Comparison of ENCODE assay signal across 7 mouse cellular contexts in the genomic region with DNA sequence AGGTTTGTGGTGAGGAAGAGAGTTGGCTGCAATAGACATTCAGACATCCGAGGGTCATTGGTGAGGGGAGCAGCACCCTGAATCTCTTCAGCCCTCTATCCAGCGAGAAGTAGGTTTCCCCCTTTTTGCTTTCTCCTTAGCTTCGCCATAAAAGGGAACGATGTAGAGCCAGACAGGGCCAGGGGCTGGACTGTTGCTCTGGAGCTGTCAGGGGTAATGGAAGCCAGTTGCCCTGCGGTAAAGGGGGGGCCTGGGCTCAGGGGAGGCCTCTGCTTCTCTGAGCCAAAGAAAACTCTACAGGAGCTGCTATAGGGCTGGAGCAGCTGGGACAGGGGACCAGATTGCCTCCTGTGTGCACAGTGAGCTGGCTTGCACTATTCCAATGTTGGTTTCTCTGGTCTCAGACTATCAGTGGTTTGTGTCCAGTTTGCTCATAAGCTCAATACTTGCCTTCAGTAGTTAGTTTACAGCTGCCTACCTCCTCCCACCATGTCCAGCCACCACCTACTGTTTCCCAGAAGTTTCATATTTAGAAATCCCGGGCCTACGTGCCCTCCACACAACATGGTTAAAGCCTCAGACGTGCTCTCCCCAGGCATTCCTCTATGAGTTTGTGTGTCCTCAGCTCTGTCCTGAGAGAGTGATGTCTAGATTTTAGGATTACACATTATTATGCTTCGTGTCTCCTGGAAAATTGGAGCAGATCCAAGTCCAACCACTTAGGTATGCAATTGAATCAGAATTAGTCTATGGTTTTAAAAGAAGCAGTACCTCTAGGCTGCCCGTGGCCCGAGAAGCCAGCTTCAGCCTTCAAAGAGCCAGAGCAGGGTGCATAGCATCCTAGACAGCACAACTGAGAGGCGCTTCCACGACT. TPM values are rescaled to one million over a fixed set of nuclear protein-coding genes. Genes with fewer than 3 reads are reported as not detected.
A peak's percentile ranks its signal among the peaks of the same experiment; 100 is the strongest.
DNase-seq lines count a peak whose midpoint lies in the region; ATAC-seq and TF ChIP-seq lines count a peak whose summit lies in the region.

No protein-coding gene starts in this region.

- no peak for ATAC-seq in forebrain, postnatal 0 days
- ATAC-seq in intestine, postnatal 0 days = no peak
- ATAC-seq in midbrain, embryonic 11.5 days (ENCODE audit: low FRiP score) = no peak
- no peak for ATAC-seq in CD4-positive, CD25-positive, alpha-beta regulatory T cell, adult 4 months

- in situ Hi-C loops in ES-E14 (cut with MboI; ENCODE audit: low sequenced_read_pairs in 2 of 2, unreplicated experiment in 2 of 2) = no loop called here

- no peak overlapping the region for H3K27ac ChIP-seq in ES-E14 (ENCODE audit: insufficient read depth, low read depth, low read length, poor library complexity, severe bottlenecking)
- no peak overlapping the region for H3K27ac ChIP-seq in forebrain, postnatal 0 days (ENCODE audit: low read depth, low read length)
- H3K27ac ChIP-seq in intestine, postnatal 0 days (ENCODE audit: low read depth, low read length) = peak overlapping the region; percentile 95
- no peak overlapping the region for H3K27ac ChIP-seq in midbrain, embryonic 11.5 days (ENCODE audit: low read depth, low read length)

- TF ChIP-seq CTCF in forebrain, postnatal 0 days (IDR thresholded peaks at IDR 0.05; ENCODE audit: low read depth) = no peak
- TF ChIP-seq CTCF in intestine, postnatal 0 days (IDR thresholded peaks at IDR 0.05; ENCODE audit: low read depth) = no peak

- no peaks in the 10 kb centered on the region for H3K9me3 ChIP-seq in ES-E14 (ENCODE audit: control insufficient read depth, insufficient read depth, low read depth, low read length)
- no peaks in the 10 kb centered on the region for H3K9me3 ChIP-seq in forebrain, postnatal 0 days (ENCODE audit: low read length)
- no peaks in the 10 kb centered on the region for H3K9me3 ChIP-seq in intestine, postnatal 0 days (ENCODE audit: control insufficient read depth)
- H3K9me3 ChIP-seq in midbrain, embryonic 11.5 days (ENCODE audit: control insufficient read depth, low read length) = no peaks in the 10 kb centered on the region

- H3K36me3 ChIP-seq in ES-E14 (ENCODE audit: control insufficient read depth, insufficient read depth, low read length, poor library complexity, severe bottlenecking) = peaks cover 17% of the 10 kb centered on the region
- H3K36me3 ChIP-seq in forebrain, postnatal 0 days (ENCODE audit: insufficient read depth) = peaks cover 26% of the 10 kb centered on the region
- peaks cover 23% of the 10 kb centered on the region for H3K36me3 ChIP-seq in intestine, postnatal 0 days (ENCODE audit: control insufficient read depth, insufficient read depth)
- no peaks in the 10 kb centered on the region for H3K36me3 ChIP-seq in midbrain, embryonic 11.5 days (ENCODE audit: control insufficient read depth, insufficient read depth, low read length)

- H3K9ac ChIP-seq in ES-E14 (ENCODE audit: insufficient read depth, low read depth, low read length, poor library complexity, severe bottlenecking) = peak overlapping the region; percentile 61; the same call in 1 of the 2 replicates
- peak overlapping the region; percentile 84 for H3K9ac ChIP-seq in forebrain, postnatal 0 days
- H3K9ac ChIP-seq in intestine, postnatal 0 days (ENCODE audit: low read depth, low read length) = peak overlapping the region; percentile 69; the same call in 1 of the 2 replicates
- H3K9ac ChIP-seq in midbrain, embryonic 11.5 days (ENCODE audit: low read length) = peak overlapping the region; percentile 82; the same call in 1 of the 2 replicates

- peaks cover 7 to 18% of the 10 kb centered on the region in 2 experiments; a peak in 3 of 4 replicates for H3K4me1 ChIP-seq in ES-E14 (ENCODE audit: control insufficient read depth in 2 of 2, insufficient read depth in 2 of 2, low read length in 2 of 2, poor library complexity in 1 of 2)
- peaks cover 10% of the 10 kb centered on the region for H3K4me1 ChIP-seq in forebrain, postnatal 0 days (ENCODE audit: insufficient read depth)
- peaks cover 24% of the 10 kb centered on the region for H3K4me1 ChIP-seq in intestine, postnatal 0 days (replicated peaks; ENCODE audit: control insufficient read depth, insufficient read depth, low read length)
- H3K4me1 ChIP-seq in midbrain, embryonic 11.5 days (ENCODE audit: control insufficient read depth, insufficient read depth, low read length) = peaks cover 21% of the 10 kb centered on the region

- WGBS in forebrain, postnatal 0 days = 49% methylated on average over 13 of the region's 13 CpGs
- WGBS in intestine, postnatal 0 days = 25% methylated on average over 13 of the region's 13 CpGs
- 52% methylated on average over 13 of the region's 13 CpGs for WGBS in midbrain, embryonic 11.5 days

- no peaks in the 10 kb centered on the region for H3K27me3 ChIP-seq in forebrain, postnatal 0 days (ENCODE audit: insufficient read depth, low read length)
- H3K27me3 ChIP-seq in intestine, postnatal 0 days (replicated peaks; ENCODE audit: control insufficient read depth, insufficient read depth, low read length) = no peaks in the 10 kb centered on the region
- H3K27me3 ChIP-seq in midbrain, embryonic 11.5 days (ENCODE audit: control insufficient read depth, insufficient read depth, low read length) = no peaks in the 10 kb centered on the region

- peak overlapping the region; percentile 62 to 71; a peak in 3 of 4 replicates for H3K4me3 ChIP-seq in ES-E14 (ENCODE audit: insufficient read depth in 1 of 2, low read depth in 1 of 2, low read length in 2 of 2, poor library complexity in 1 of 2, severe bottlenecking in 1 of 2)
- H3K4me3 ChIP-seq in forebrain, postnatal 0 days (ENCODE audit: low read depth, low read length) = peak overlapping the region; percentile 69
- peak overlapping the region; percentile 75 for H3K4me3 ChIP-seq in intestine, postnatal 0 days (ENCODE audit: low read depth, low read length)
- H3K4me3 ChIP-seq in midbrain, embryonic 11.5 days (ENCODE audit: low read depth, low read length) = no peak overlapping the region; the same call in 1 of the 2 replicates

- peak overlapping the region; percentile 96 for H3K4me2 ChIP-seq in forebrain, postnatal 0 days (ENCODE audit: low read depth)
- peak overlapping the region; percentile 90 for H3K4me2 ChIP-seq in intestine, postnatal 0 days (replicated peaks; ENCODE audit: low read depth)
- peak overlapping the region; percentile 97; the same call in 1 of the 2 replicates for H3K4me2 ChIP-seq in midbrain, embryonic 11.5 days

- peak; percentile 75 for DNase-seq in 3T3-L1 (ENCODE audit: low read depth, low spot score)
- no peak for DNase-seq in ES-E14 (ENCODE audit: low read depth, low spot score)
- no peak for DNase-seq in forebrain, postnatal 0 days
- no peak for DNase-seq in midbrain, embryonic 11.5 days (ENCODE audit: low spot score, missing footprints)
- DNase-seq in layer of hippocampus, adult 11-12 months (ENCODE audit: low spot score) = no peak

TF ChIP-seq in ES-E14, 5 proteins besides CTCF, POLR2A, EP300 and RAD21 (continues in another document):
- no peak for TF ChIP-seq CHD2 (IDR thresholded peaks at IDR 0.05; ENCODE audit: low read depth, low read length)
- TF ChIP-seq HCFC1 (IDR thresholded peaks at IDR 0.05; ENCODE audit: borderline replicate concordance, insufficient read depth, low read length) = no peak
- no peak for TF ChIP-seq MAFK (IDR thresholded peaks at IDR 0.05; ENCODE audit: insufficient read depth, low read depth, low read length)
- no peak for TF ChIP-seq ZNF384 (IDR thresholded peaks at IDR 0.05; ENCODE audit: low read depth, low read length)

RNA-seq across cellular contexts. Expression of a gene that starts 1.1 kb away (rescaled TPM):
- total RNA-seq in ES-E14 (2012; rRNA removed) = 203 and 229 TPM in 2 replicates
- total RNA-seq in forebrain, postnatal 0 days (2014; rRNA removed) = 116 and 130 TPM in 2 replicates
- polyA plus RNA-seq in forebrain, postnatal 0 days (2015; fragmentation: Nextera tagmentation; extraction: Ambion mirVana) = 190 and 236 TPM in 2 replicates
- 458 and 495 TPM in 2 replicates for polyA plus RNA-seq in intestine, postnatal 0 days (2015; fragmentation: Nextera tagmentation; extraction: Ambion mirVana)
- polyA plus RNA-seq in midbrain, embryonic 11.5 days (2014; fragmentation: Nextera tagmentation; extraction: Ambion mirVana) = 340 and 376 TPM in 2 replicates
- 100 to 1,000 TPM; 200 to 285 TPM for polyA plus RNA-seq in CD4-positive, CD25-positive, alpha-beta regulatory T cell, adult 4 months (2017; shearing (Covaris generic))

RNA-seq across cellular contexts. Expression of a gene that starts 4.5 kb away (rescaled TPM):
- total RNA-seq in ES-E14 (2012; rRNA removed) = 14.3 and 16.6 TPM in 2 replicates
- 10.0 and 11.3 TPM in 2 replicates for total RNA-seq in forebrain, postnatal 0 days (2014; rRNA removed)
- 9.6 and 10.0 TPM in 2 replicates for polyA plus RNA-seq in forebrain, postnatal 0 days (2015; fragmentation: Nextera tagmentation; extraction: Ambion mirVana)
- 63.2 and 63.7 TPM in 2 replicates for polyA plus RNA-seq in intestine, postnatal 0 days (2015; fragmentation: Nextera tagmentation; extraction: Ambion mirVana)
- polyA plus RNA-seq in midbrain, embryonic 11.5 days (2014; fragmentation: Nextera tagmentation; extraction: Ambion mirVana) = 28.1 and 30.3 TPM in 2 replicates
- under 1 TPM; 0.32 to 0.90 TPM for polyA plus RNA-seq in CD4-positive, CD25-positive, alpha-beta regulatory T cell, adult 4 months (2017; shearing (Covaris generic))

RNA-seq across cellular contexts. Expression of a gene that starts 12.6 kb away (rescaled TPM):
- 14.9 and 21.2 TPM in 2 replicates for total RNA-seq in ES-E14 (2012; rRNA removed)
- 4.5 and 5.3 TPM in 2 replicates for total RNA-seq in forebrain, postnatal 0 days (2014; rRNA removed)
- 11.7 and 13.2 TPM in 2 replicates for polyA plus RNA-seq in forebrain, postnatal 0 days (2015; fragmentation: Nextera tagmentation; extraction: Ambion mirVana)
- polyA plus RNA-seq in intestine, postnatal 0 days (2015; fragmentation: Nextera tagmentation; extraction: Ambion mirVana) = 89.6 and 97.9 TPM in 2 replicates
- polyA plus RNA-seq in midbrain, embryonic 11.5 days (2014; fragmentation: Nextera tagmentation; extraction: Ambion mirVana) = 4.6 and 6.9 TPM in 2 replicates
- polyA plus RNA-seq in CD4-positive, CD25-positive, alpha-beta regulatory T cell, adult 4 months (2017; shearing (Covaris generic)) = 10 to 100 TPM; 20.3 to 26.3 TPM

RNA-seq across cellular contexts. Expression of a gene that starts 20.2 kb away (rescaled TPM):
- total RNA-seq in ES-E14 (2012; rRNA removed) = 17.0 and 19.7 TPM in 2 replicates
- total RNA-seq in forebrain, postnatal 0 days (2014; rRNA removed) = 36.6 and 52.2 TPM in 2 replicates
- 15.3 and 21.5 TPM in 2 replicates for polyA plus RNA-seq in forebrain, postnatal 0 days (2015; fragmentation: Nextera tagmentation; extraction: Ambion mirVana)
- polyA plus RNA-seq in intestine, postnatal 0 days (2015; fragmentation: Nextera tagmentation; extraction: Ambion mirVana) = 5.5 and 6.5 TPM in 2 replicates
- 22.0 and 22.3 TPM in 2 replicates for polyA plus RNA-seq in midbrain, embryonic 11.5 days (2014; fragmentation: Nextera tagmentation; extraction: Ambion mirVana)
- polyA plus RNA-seq in CD4-positive, CD25-positive, alpha-beta regulatory T cell, adult 4 months (2017; shearing (Covaris generic)) = 1 to 10 TPM; 4.4 to 5.5 TPM

RNA-seq across cellular contexts. Expression of a gene that starts 36.7 kb away (rescaled TPM):
- total RNA-seq in ES-E14 (2012; rRNA removed) = 14.7 and 21.5 TPM in 2 replicates
- 67.3 and 82.1 TPM in 2 replicates for total RNA-seq in forebrain, postnatal 0 days (2014; rRNA removed)
- 61.0 and 63.5 TPM in 2 replicates for polyA plus RNA-seq in forebrain, postnatal 0 days (2015; fragmentation: Nextera tagmentation; extraction: Ambion mirVana)
- polyA plus RNA-seq in intestine, postnatal 0 days (2015; fragmentation: Nextera tagmentation; extraction: Ambion mirVana) = 535 and 618 TPM in 2 replicates
- polyA plus RNA-seq in midbrain, embryonic 11.5 days (2014; fragmentation: Nextera tagmentation; extraction: Ambion mirVana) = 6.7 and 8.5 TPM in 2 replicates
- 1 to 10 TPM in 1 of 2 experiments, not detected in 1; 1.7 TPM for polyA plus RNA-seq in CD4-positive, CD25-positive, alpha-beta regulatory T cell, adult 4 months (2017; shearing (Covaris generic))
